Mouse (Mus musculus) intestine, postnatal 0 days (tissue): ENCODE measurements at regions not wholly inside any gene's neighbourhood (a gene's known extent, or its start where the extent isn't known, plus 50 kb on each side); places are given as distances from the start of the nearest gene placed in this dataset.

ENCODE experiments used
- ATAC-seq: fragments of 200-750 bp; cut with Nextera tagmentation; 2 replicates; pipeline ENCODE4 v1.8.0; 2017; ENCODE audit warnings: mild to moderate bottlenecking, moderate TSS enrichment, moderate library complexity
- H3K27ac ChIP-seq: fragments of 300-500 bp; sonication (generic); 2 replicates; pipeline ENCODE4 v1.5.1; 2014; ENCODE audit warnings: mild to moderate bottlenecking, low read depth, low read length, moderate library complexity
- H3K27me3 ChIP-seq: fragments of 300-500 bp; sonication (generic); replicated peaks from 2 replicates; pipeline ENCODE4 v1.6.1; 2014; ENCODE audit warnings: low read length, mixed read lengths; ENCODE audit not compliant: control insufficient read depth, insufficient read depth
- H3K36me3 ChIP-seq: fragments of 300-500 bp; sonication (generic); 2 replicates; pipeline ENCODE4 v1.6.1; 2014; ENCODE audit warnings: mild to moderate bottlenecking, moderate library complexity; ENCODE audit not compliant: control insufficient read depth, insufficient read depth
- H3K4me1 ChIP-seq: fragments of 300-500 bp; sonication (generic); replicated peaks from 2 replicates; pipeline ENCODE4 v1.6.1; 2014; ENCODE audit warnings: antibody characterized with exemption, low read length, mixed read lengths; ENCODE audit not compliant: control insufficient read depth, insufficient read depth
- H3K4me2 ChIP-seq: fragments of 300-500 bp; sonication (generic); replicated peaks from 2 replicates; pipeline ENCODE4 v1.6.1; 2014; ENCODE audit warnings: low read depth, mild to moderate bottlenecking, moderate library complexity
- H3K4me3 ChIP-seq: fragments of 300-500 bp; sonication (generic); 2 replicates; pipeline ENCODE4 v1.5.1; 2014; ENCODE audit warnings: low read depth, low read length
- H3K9ac ChIP-seq: fragments of 300-500 bp; sonication (generic); 2 replicates; pipeline ENCODE4 v1.6.1; 2014; ENCODE audit warnings: mild to moderate bottlenecking, low read depth, low read length
- H3K9me3 ChIP-seq: fragments of 300-500 bp; sonication (generic); 2 replicates; pipeline ENCODE4 v1.6.1; 2016; ENCODE audit warnings: mixed run types; ENCODE audit not compliant: control insufficient read depth
- CTCF ChIP-seq: sonication (generic); IDR thresholded peaks from 2 replicates; pipeline ENCODE4 v1.5.1; 2016; ENCODE audit warnings: low read depth, mild to moderate bottlenecking, control low read depth, antibody characterized with exemption, moderate library complexity
- WGBS: fragments of 180-500 bp; shearing (Covaris S2); extraction: QIAGEN DNeasy Blood & Tissue Kit; methylation state at CpG from one replicate; pipeline ENCODE4 v1.1.7; 2014; 5-methylcytosine and 5-hydroxymethylcytosine counted together

GRCm38 (mm10) chr15:97462006-97462405 is 214.9 kb upstream of the Amigo2 start:
- no peak overlapping the region for H3K4me3 ChIP-seq
- no peak overlapping the region for H3K4me2 ChIP-seq
- H3K9me3 ChIP-seq: no peaks in the 10 kb centered on the region
- ATAC-seq: no peak
- WGBS: 82% methylated on average over 7 of the region's 7 CpGs
- H3K9ac ChIP-seq: no peak overlapping the region
- H3K4me1 ChIP-seq: no peaks in the 10 kb centered on the region
- no peaks in the 10 kb centered on the region for H3K36me3 ChIP-seq
- no peak for TF ChIP-seq CTCF
- H3K27me3 ChIP-seq: no peaks in the 10 kb centered on the region
- no peak overlapping the region for H3K27ac ChIP-seq

DNA sequence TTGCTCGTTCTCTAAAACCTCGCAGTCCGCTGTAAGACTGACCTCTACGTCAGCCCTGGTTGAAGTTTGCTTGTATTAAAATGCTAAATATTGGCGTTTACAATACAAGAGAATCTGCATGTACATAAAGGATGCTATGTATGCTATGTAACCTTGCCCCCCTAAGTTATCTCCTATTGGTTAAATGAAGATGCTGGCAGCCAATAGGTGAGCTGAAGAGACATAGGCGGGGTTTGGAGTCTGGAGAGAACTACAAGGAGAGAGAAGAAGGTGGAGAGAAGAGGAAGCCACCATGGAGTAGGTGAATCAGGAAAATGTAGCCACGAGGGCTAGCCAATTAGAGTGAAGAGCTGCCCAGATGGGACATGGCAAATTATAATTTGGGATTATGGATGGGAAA is 214.0 kb upstream of the Amigo2 start:
- H3K9ac ChIP-seq: no peak overlapping the region
- H3K27ac ChIP-seq: no peak overlapping the region
- ATAC-seq: no peak
- H3K9me3 ChIP-seq: no peaks in the 10 kb centered on the region
- no peak overlapping the region for H3K4me3 ChIP-seq
- H3K4me1 ChIP-seq: no peaks in the 10 kb centered on the region
- H3K4me2 ChIP-seq: no peak overlapping the region
- H3K36me3 ChIP-seq: no peaks in the 10 kb centered on the region
- 83% methylated on average over 7 of the region's 7 CpGs for WGBS
- H3K27me3 ChIP-seq: no peaks in the 10 kb centered on the region
- TF ChIP-seq CTCF: no peak

DNA sequence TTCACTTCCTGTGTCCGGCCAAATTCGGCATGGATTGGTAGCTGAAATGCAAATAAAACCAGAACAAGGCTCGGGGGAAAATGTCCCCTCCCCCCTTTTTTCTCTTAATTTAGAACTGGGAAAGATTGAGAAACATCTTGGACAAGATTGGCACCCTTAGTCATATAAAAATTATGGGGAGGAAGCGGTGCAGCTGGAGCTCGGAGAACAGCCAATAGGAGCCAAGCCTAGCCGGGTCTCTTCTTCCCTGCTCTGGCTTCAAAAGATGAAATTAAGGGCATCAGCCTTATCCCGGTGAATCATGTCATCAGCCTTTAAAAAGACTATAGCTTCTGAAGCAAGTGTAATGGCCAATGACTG is 213.3 kb upstream of the Amigo2 start:
- 82% methylated on average over 7 of the region's 7 CpGs for WGBS
- no peaks in the 10 kb centered on the region for H3K9me3 ChIP-seq
- no peak overlapping the region for H3K27ac ChIP-seq
- no peaks in the 10 kb centered on the region for H3K27me3 ChIP-seq
- H3K36me3 ChIP-seq: no peaks in the 10 kb centered on the region
- no peak for ATAC-seq
- no peak overlapping the region for H3K4me3 ChIP-seq
- TF ChIP-seq CTCF: no peak
- no peak overlapping the region for H3K4me2 ChIP-seq
- no peaks in the 10 kb centered on the region for H3K4me1 ChIP-seq
- no peak overlapping the region for H3K9ac ChIP-seq

DNA sequence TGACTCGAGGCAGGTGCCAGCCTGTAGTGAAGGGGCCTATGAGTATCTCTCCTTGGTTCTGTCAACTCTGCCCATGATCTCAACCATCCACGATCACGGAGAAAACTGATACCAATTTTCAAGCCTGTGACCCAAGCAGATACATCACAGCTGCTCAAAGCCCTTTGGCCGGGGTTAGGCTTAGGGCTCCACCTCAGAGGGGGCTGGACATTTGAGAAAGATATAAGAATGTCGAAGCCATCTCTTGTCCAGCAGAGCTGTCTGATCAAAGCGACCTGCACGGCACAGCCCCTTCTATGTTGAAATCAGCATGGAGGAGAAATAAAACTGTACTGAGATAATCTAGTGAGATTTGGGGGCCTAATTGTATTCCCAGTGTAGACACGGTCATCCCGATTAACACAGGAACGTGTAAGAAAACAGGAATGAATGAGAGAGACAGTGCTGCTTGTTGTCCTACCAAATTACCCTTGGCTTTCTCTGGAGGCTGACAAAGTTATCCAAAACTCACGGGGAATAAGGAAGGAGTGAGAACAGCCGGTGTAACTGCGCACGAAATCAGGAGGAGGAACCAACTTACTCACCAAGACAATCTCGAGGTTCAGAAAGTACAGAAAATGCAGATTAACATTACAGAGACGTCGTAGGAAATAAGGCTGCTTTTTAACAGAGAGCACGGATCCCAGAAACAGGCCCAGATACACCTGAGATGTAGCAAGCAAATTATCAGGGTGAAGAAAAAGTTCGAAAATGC is 212.7 kb upstream of the Amigo2 start:
- H3K4me1 ChIP-seq: no peaks in the 10 kb centered on the region
- no peak for TF ChIP-seq CTCF
- H3K27ac ChIP-seq: no peak overlapping the region
- no peaks in the 10 kb centered on the region for H3K36me3 ChIP-seq
- H3K9me3 ChIP-seq: no peaks in the 10 kb centered on the region
- no peak for ATAC-seq
- H3K9ac ChIP-seq: no peak overlapping the region
- H3K4me2 ChIP-seq: no peak overlapping the region
- H3K4me3 ChIP-seq: no peak overlapping the region
- H3K27me3 ChIP-seq: no peaks in the 10 kb centered on the region
- WGBS: 87% methylated on average over 19 of the region's 19 CpGs

GRCm38 (mm10) chr15:97458748-97459221 is 211.7 kb upstream of the Amigo2 start:
- 60% methylated on average over 11 of the region's 11 CpGs for WGBS
- Histone ChIP-seq H3K27ac (no peak overlapping the region), H3K27me3 (no peaks in the 10 kb centered on the region), H3K4me2 (no peak overlapping the region), H3K9me3 (no peaks in the 10 kb centered on the region), H3K4me1 (no peaks in the 10 kb centered on the region), H3K36me3 (no peaks in the 10 kb centered on the region), H3K4me3 (no peak overlapping the region), H3K9ac (no peak overlapping the region)
- TF ChIP-seq CTCF: no peak
- 0 out of 2 replicates have a peak, but pooled peaks have one; percentile 25 for ATAC-seq

DNA sequence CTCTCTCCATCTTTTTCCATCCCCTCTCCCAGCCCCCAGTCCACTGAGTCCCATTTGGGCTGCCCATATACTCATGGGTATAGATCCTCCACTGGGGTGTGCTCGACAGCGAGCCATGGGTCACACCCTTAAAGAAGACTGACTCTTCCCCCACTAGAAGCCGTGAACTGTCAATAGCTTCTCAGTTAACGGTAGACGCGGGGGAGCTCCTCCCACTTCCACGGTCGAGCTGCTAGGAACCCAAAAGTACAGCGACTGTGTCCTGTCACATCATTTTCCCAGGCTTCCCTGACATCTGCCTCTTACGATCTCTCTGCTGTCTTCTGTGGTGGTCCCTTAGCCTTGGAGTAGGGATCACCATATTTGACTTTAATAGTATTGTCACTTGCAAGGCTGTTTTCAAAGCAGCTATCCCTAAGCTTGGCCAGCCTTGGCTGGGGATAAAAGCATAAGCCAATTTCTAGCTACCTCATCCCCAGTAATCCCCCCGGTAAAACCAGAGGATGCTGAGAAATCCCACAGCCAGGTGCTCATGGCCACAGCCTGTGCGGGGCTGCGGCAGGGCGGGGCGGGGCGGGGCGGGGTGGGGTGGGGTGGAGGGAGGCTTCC is 211.2 kb upstream of the Amigo2 start:
- Histone ChIP-seq H3K36me3 (no peaks in the 10 kb centered on the region), H3K9ac (no peak overlapping the region), H3K4me3 (no peak overlapping the region), H3K27me3 (no peaks in the 10 kb centered on the region), H3K4me1 (no peaks in the 10 kb centered on the region), H3K9me3 (no peaks in the 10 kb centered on the region), H3K4me2 (no peak overlapping the region), H3K27ac (no peak overlapping the region)
- TF ChIP-seq CTCF: no peak
- ATAC-seq: no peak
- 31% methylated on average over 17 of the region's 17 CpGs for WGBS
